Mouse (Mus musculus) thymus, adult 2 months (tissue): ENCODE data around the gene Dlst.

ENCODE experiments used
- CTCF ChIP-seq: fragments of 200-500 bp; IDR thresholded peaks from 2 replicates; pipeline ENCODE4 v1.5.1; 2012; ENCODE audit warnings: mild to moderate bottlenecking, control low read depth, low read length, moderate library complexity, borderline replicate concordance; ENCODE audit not compliant: control insufficient read depth, poor library complexity, insufficient read depth; ENCODE audit errors: extremely low read depth
- POLR2A ChIP-seq: fragments of 200-500 bp; IDR thresholded peaks from 2 replicates; pipeline ENCODE4 v1.6.1; 2012; ENCODE audit warnings: mild to moderate bottlenecking, low read length, control low read depth, moderate library complexity; ENCODE audit not compliant: control insufficient read depth, poor library complexity, insufficient read depth; ENCODE audit errors: extremely low read depth

DNA sequence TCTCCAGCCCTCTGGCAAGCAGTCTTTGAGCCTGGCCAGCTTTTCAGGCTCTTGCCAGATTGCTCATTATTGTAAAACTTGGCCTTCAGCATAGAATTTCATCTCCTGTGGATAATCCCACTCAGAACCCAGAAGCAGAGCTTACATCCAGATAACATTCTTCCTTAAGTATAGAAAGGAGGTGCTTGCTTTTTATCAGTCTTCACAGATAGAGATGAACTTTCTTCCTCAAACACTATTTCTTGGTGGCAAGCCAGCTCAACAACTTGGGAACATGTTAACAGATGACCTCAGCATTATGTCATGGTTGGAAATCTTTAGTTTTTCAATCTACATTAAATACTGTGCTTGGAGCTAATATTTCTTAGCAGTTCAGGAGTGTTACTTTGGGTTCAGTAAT lies 39.6 kb upstream of the Dlst start:
- TF ChIP-seq POLR2A (no peak), CTCF (no peak)
